Mouse (Mus musculus) C2C12 (cell line): ENCODE measurements around the gene Tpgs1.

Source experiments
- MAX ChIP-seq: IDR thresholded peaks from one replicate; pipeline ENCODE4 v1.6.1; 2011; ENCODE audit warnings: mild to moderate bottlenecking, control low read depth
- USF1 ChIP-seq: IDR thresholded peaks from one replicate; pipeline ENCODE4 v1.6.1; 2011; ENCODE audit warnings: low read depth, mild to moderate bottlenecking, control low read depth, moderate library complexity

DNA sequence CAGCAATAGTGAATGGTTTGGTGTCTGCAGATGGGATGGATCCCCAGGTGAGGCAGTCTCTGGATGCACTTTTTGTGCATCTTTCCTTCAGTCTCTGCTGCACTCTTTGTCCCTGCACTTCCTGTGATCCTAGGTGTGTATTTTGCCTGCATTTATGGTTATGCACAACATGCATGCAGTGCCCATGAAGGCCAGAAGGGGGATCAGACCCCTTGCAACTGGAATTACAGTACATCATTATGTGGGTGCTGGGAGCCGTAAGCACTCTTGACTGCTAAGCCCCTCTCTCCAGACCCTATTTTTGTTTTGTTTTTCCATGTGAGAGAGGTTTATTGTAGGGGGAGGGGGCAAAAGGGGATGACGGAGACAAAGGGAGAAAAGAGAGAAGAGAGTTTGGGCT lies 8.9 kb upstream of the Tpgs1 start:
- TF ChIP-seq MAX (no peak), USF1 (no peak)
